Mouse (Mus musculus) spleen, adult 2 months (tissue): Measurements from ENCODE around the gene Tnpo2.

Experiments used
- CTCF ChIP-seq: fragments of 200-500 bp; IDR thresholded peaks from 2 replicates; pipeline ENCODE4 v1.5.1; 2011; ENCODE audit warnings: mild to moderate bottlenecking, inconsistent platforms; ENCODE audit not compliant: insufficient read depth, insufficient read length, insufficient replicate concordance; ENCODE audit errors: extremely low read depth
- POLR2A ChIP-seq: fragments of 200-500 bp; IDR thresholded peaks from 2 replicates; pipeline ENCODE4 v1.6.1; 2011; ENCODE audit warnings: low read depth, low read length, inconsistent platforms

DNA sequence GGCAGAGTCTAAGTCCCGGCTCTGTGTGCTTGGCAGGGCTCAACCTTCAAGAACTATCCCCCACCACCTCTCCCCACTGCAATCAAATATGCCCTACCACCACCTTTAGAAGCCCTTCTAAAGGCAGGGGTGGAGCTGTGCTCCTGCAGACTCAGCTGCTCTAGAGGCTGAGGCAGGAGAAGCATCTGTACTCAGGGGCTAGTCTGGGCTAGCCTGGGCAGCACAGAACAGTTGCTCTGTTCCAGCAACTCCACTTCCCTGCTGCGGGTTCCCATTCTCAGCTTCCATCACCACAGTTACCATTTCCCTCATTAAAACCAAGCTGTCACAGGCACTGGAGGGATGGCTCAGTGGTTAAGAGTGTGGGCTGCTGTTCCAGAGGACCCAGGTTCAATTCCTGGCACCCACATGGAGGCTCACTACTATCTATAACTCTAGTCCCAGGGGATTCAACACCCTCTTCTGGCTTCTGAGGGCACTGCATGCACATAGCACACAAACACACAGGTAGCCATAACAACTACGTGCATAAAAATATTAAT is 15.1 kb upstream of the Tnpo2 start:
- TF ChIP-seq CTCF (no peak), POLR2A (no peak)
